Mouse (Mus musculus) lung, postnatal 36 days (tissue): ENCODE measurements at regions not wholly inside any gene's neighbourhood (a gene's known extent, or its start where the extent isn't known, plus 50 kb on each side); places are given as distances from the start of the nearest gene placed in this dataset.
"Not testable (repeated sequence)": the region's sequence is repeated elsewhere in the genome, so short reads cannot be mapped to it uniquely, and the experiment has no call there.

Experiments used
- DNase-seq: peaks from one replicate; pipeline ENCODE4 v3.0.0; 2022; ENCODE audit warnings: mixed read lengths

- DNase-seq, result no peak
Observed at GRCm38 (mm10) chr12:9655794-9656193, 85.9 kb downstream of the Osr1 start.

GRCm38 (mm10) chr12:9656324-9656723, 86.4 kb downstream of the Osr1 start:
- peak; percentile 4 for DNase-seq

GRCm38 (mm10) chr12:9657199-9657766, 87.4 kb downstream of the Osr1 start:
- no peak for DNase-seq

GRCm38 (mm10) chr12:9657793-9658192, 87.9 kb downstream of the Osr1 start:
- peak; percentile 17 for DNase-seq

GRCm38 (mm10) chr12:9660299-9660698, 90.4 kb downstream of the Osr1 start:
- DNase-seq, result peak; percentile 24

GRCm38 (mm10) chr12:9688776-9689175, 118.9 kb downstream of the Osr1 start:
- DNase-seq, result no peak

- peak; percentile 2 for DNase-seq
Observed at GRCm38 (mm10) chr12:9689541-9689940, 119.6 kb downstream of the Osr1 start.

GRCm38 (mm10) chr12:9732921-9733320, 163.0 kb downstream of the Osr1 start:
- peak; percentile 8 for DNase-seq

- DNase-seq, result peak; percentile 58
Observed at GRCm38 (mm10) chr12:9744709-9745395, 174.9 kb downstream of the Osr1 start.

- no peak for DNase-seq
Observed at GRCm38 (mm10) chr12:9751261-9752078, 181.6 kb downstream of the Osr1 start.

GRCm38 (mm10) chr12:9752079-9752450, 182.1 kb downstream of the Osr1 start:
- DNase-seq, result no peak

GRCm38 (mm10) chr12:9756411-9756810, 186.5 kb downstream of the Osr1 start:
- DNase-seq, result no peak

GRCm38 (mm10) chr12:9760818-9761217, 190.9 kb downstream of the Osr1 start:
- peak; percentile 7 for DNase-seq

- DNase-seq, result not testable (repeated sequence)
Observed at GRCm38 (mm10) chr12:9762291-9762811, 192.4 kb downstream of the Osr1 start.

GRCm38 (mm10) chr12:9762842-9763241, 192.9 kb downstream of the Osr1 start:
- DNase-seq, result no peak

- no peak for DNase-seq
Observed at GRCm38 (mm10) chr12:9770908-9771307, 201.0 kb downstream of the Osr1 start.

- DNase-seq, result no peak
Observed at GRCm38 (mm10) chr12:9772875-9773274, 203.0 kb downstream of the Osr1 start.

- no peak for DNase-seq
Observed at GRCm38 (mm10) chr12:9802284-9802683, 232.4 kb downstream of the Osr1 start.

- DNase-seq, result no peak
Observed at GRCm38 (mm10) chr12:9807406-9807805, 237.5 kb downstream of the Osr1 start.

GRCm38 (mm10) chr12:9833273-9833672, 263.4 kb downstream of the Osr1 start:
- no peak for DNase-seq

- DNase-seq, result no peak
Observed at GRCm38 (mm10) chr12:9839198-9839845, 269.4 kb downstream of the Osr1 start.

- DNase-seq, result peak; percentile 21
Observed at GRCm38 (mm10) chr12:9839949-9840348, 270.0 kb downstream of the Osr1 start.

- no peak for DNase-seq
Observed at GRCm38 (mm10) chr12:9847034-9847433, 277.1 kb downstream of the Osr1 start.
